ENCODE assay signal across 9 mouse cellular contexts in the genomic region with DNA sequence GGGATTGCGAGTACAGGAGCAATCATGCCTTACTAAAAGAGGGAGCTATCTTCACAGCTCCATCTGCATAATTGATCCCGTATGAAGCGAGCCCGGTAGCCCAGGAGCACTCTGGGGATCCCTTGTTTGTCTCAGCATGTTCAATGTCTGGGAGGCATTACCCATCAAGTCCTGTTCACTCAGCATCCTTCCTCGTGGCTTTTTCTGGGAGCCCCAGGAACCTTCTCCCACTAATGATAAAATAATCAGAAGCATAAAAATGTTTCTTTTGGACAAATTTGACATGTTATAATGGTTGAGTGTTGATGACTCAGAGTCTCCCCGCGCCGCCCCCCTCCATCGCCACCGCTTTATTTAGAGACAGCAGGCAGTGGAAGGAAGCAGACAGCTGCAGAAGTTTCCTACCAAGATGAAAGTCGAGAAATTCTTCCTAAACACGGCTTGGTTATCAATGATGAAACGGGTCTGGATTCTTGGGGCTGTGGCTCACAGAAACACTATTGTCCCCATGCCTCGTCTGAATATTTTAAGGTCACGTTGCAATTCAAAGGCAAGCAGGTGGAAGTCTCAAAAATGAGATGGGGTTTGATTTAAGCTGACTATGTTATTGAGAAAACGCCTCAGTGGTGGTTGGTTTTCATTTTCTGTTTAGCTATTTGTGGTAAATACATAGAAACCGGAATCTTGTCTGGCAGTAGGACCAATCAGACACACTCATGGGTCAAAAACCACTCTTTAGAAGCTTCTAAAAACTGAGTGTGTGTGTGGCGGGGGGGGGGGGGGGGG.
DNase-seq lines count a peak whose midpoint lies in the region; ATAC-seq and TF ChIP-seq lines count a peak whose summit lies in the region.
"Had no signal": no experiment of that assay in that cellular context is flagged by ENCODE, and none has a peak within 500 bp of the region (broad histone marks: within the 10 kb centered on the region; RNA-seq: fewer than 3 reads in every experiment).

No protein-coding gene starts in this region.

- DNase-seq in heart, adult 2 months = no peak
- DNase-seq in embryo, embryonic 11 days = peak; percentile 51
- DNase-seq in mesoderm, embryonic 11.5 days (ENCODE audit: low read depth, low spot score) = peak; percentile 49
- DNase-seq in telencephalon, adult 2 months (ENCODE audit: low read depth, low spot score) = peak; percentile 58
- DNase-seq in yolk sac, embryonic 10.5 days (ENCODE audit: low spot score) = no peak
- no peak for DNase-seq in gastrocnemius, postnatal 14 days
- DNase-seq: liver, embryonic 13.5 days had no signal

- no peak for TF ChIP-seq POLR2A in heart, adult 2 months (IDR thresholded peaks at IDR 0.05; ENCODE audit: insufficient read depth, low read depth, low read length)

- 0 out of 2 replicates have a peak, but pooled peaks cover 8% of the 10 kb centered on the region for H3K4me1 ChIP-seq in heart, embryonic 12.5 days (replicated peaks)
- H3K4me1 ChIP-seq in heart, adult 2 months (ENCODE audit: control insufficient read depth, insufficient read depth, low read length) = no peaks in the 10 kb centered on the region
- 0 out of 2 replicates have a peak, but pooled peaks cover 2% of the 10 kb centered on the region for H3K4me1 ChIP-seq in hindbrain, embryonic 16.5 days (ENCODE audit: control insufficient read depth, insufficient read depth, low read depth, low read length)
- H3K4me1 ChIP-seq: liver, embryonic 13.5 days had no signal

- H3K9ac ChIP-seq in heart, embryonic 12.5 days = no peak overlapping the region
- H3K9ac ChIP-seq in heart, adult 2 months (ENCODE audit: low read depth, low read length) = no peak overlapping the region
- H3K9ac ChIP-seq in hindbrain, embryonic 16.5 days (ENCODE audit: low read depth, low read length) = no peak overlapping the region
- H3K9ac ChIP-seq: liver, embryonic 13.5 days had no signal

- no peaks in the 10 kb centered on the region for H3K79me2 ChIP-seq in heart, adult 2 months (replicated peaks; ENCODE audit: control insufficient read depth, insufficient read depth, low read length)

- H3K9me3 ChIP-seq in heart, embryonic 12.5 days (replicated peaks) = no peaks in the 10 kb centered on the region
- H3K9me3 ChIP-seq in hindbrain, embryonic 16.5 days (ENCODE audit: control insufficient read depth, low read length) = no peaks in the 10 kb centered on the region
- H3K9me3 ChIP-seq: liver, embryonic 13.5 days had no signal

- no peak for TF ChIP-seq CTCF in heart, adult 2 months (IDR thresholded peaks at IDR 0.05)

- no peaks in the 10 kb centered on the region for H3K27me3 ChIP-seq in heart, embryonic 12.5 days (replicated peaks)
- H3K27me3 ChIP-seq in heart, adult 2 months (ENCODE audit: control insufficient read depth, insufficient read depth, low read length) = no peaks in the 10 kb centered on the region
- H3K27me3 ChIP-seq in hindbrain, embryonic 16.5 days (replicated peaks; ENCODE audit: control insufficient read depth, insufficient read depth, low read length) = no peaks in the 10 kb centered on the region
- H3K27me3 ChIP-seq: liver, embryonic 13.5 days had no signal

- peak overlapping the region; percentile 55 for H3K4me2 ChIP-seq in heart, embryonic 12.5 days
- peak overlapping the region; percentile 51 for H3K4me2 ChIP-seq in hindbrain, embryonic 16.5 days (ENCODE audit: low read length)
- H3K4me2 ChIP-seq: liver, embryonic 13.5 days had no signal

- no peak overlapping the region for H3K4me3 ChIP-seq in heart, embryonic 12.5 days
- no peak overlapping the region for H3K4me3 ChIP-seq in heart, adult 2 months
- H3K4me3 ChIP-seq in hindbrain, embryonic 16.5 days (ENCODE audit: low read length) = peak overlapping the region; percentile 16
- H3K4me3 ChIP-seq: liver, embryonic 13.5 days had no signal

- H3K27ac ChIP-seq in heart, embryonic 12.5 days (ENCODE audit: poor library complexity, severe bottlenecking) = no peak overlapping the region
- no peak overlapping the region for H3K27ac ChIP-seq in heart, adult 2 months
- no peak overlapping the region for H3K27ac ChIP-seq in hindbrain, embryonic 16.5 days (ENCODE audit: low read depth, low read length)
- H3K27ac ChIP-seq: liver, embryonic 13.5 days had no signal

- TF ChIP-seq EP300 in heart, adult 2 months (IDR thresholded peaks at IDR 0.05; ENCODE audit: insufficient read depth, low read depth, low read length) = no peak

- ATAC-seq in heart, embryonic 12.5 days (ENCODE audit: insufficient number of reproducible peaks, low FRiP score) = no peak
- ATAC-seq in hindbrain, embryonic 16.5 days = 0 out of 2 replicates have a peak, but pooled peaks have one; percentile 54

- no peaks in the 10 kb centered on the region for H3K36me3 ChIP-seq in heart, embryonic 12.5 days
- H3K36me3 ChIP-seq in heart, adult 2 months (ENCODE audit: control insufficient read depth, insufficient read depth, low read length) = no peaks in the 10 kb centered on the region
- no peaks in the 10 kb centered on the region for H3K36me3 ChIP-seq in hindbrain, embryonic 16.5 days (ENCODE audit: control insufficient read depth, insufficient read depth, low read length)
- H3K36me3 ChIP-seq: liver, embryonic 13.5 days had no signal

- WGBS in heart, embryonic 12.5 days = 34% methylated on average over 17 of the region's 18 CpGs
- WGBS in heart, adult 2 months = 18% methylated on average over 18 of the region's 18 CpGs
- 42% methylated on average over 18 of the region's 18 CpGs for WGBS in hindbrain, embryonic 16.5 days

- intact Hi-C loops in heart, adult 2 months (cut with DNase I) = no loop called here
- intact Hi-C loops in gastrocnemius, postnatal 14 days (cut with DNase I; ENCODE audit: low total_unique reads) = no loop called here

Comparison
In these comparisons a context has a peak if more than half of its experiments do, and no peak if none do; other contexts are left out.
1. DNase-seq: peak in embryo, embryonic 11 days (single experiment), mesoderm, embryonic 11.5 days (single experiment) and telencephalon, adult 2 months (single experiment); none in heart, adult 2 months (0 of 2), yolk sac, embryonic 10.5 days (single experiment) and gastrocnemius, postnatal 14 days (single experiment).